Mouse (Mus musculus): Measurements from ENCODE around the gene Gp9.

- TF ChIP-seq CTCF (IDR thresholded peaks at IDR 0.05) (no peak), POLR2A (IDR thresholded peaks at IDR 0.05; ENCODE audit: insufficient read depth, low read depth, low read length) (no peak), EP300 (IDR thresholded peaks at IDR 0.05; ENCODE audit: insufficient read depth, low read depth, low read length) (no peak)
These were observed 26.3 kb upstream of the Gp9 start for GRCm38 (mm10) chr6:87751574-87751973.
